Mouse (Mus musculus): ENCODE results near the gene Cyyr1.

DNA sequence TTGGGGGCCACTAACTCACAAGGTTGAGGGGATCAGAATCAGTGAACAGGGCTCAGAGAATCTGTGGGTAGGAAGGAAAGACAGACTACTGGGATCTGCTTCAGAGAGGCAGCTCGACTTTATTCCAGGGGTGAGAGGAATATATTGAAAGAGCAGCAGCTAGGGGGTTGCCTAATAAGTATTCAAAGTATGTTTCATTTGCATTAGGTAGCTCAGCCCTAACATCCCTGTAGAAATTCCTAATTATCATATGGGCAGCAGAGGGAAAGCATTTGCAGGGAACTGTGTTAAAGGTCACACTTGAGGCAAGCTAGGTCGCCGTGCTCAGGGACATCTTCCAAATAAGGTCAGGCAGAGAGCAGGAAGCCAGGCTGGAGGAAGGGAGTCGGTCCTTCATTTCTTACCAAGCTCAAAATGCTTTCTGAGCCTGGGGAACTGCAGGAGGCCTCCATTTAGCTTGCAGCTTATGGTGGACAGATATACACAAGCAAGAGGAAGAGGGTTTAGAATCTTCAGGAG is 159.7 kb downstream of the Cyyr1 start:
- TF ChIP-seq CTCF (IDR thresholded peaks at IDR 0.05; ENCODE audit: extremely low read depth, insufficient read depth, insufficient read length, insufficient replicate concordance) (no peak), POLR2A (IDR thresholded peaks at IDR 0.05; ENCODE audit: low read depth, low read length) (no peak)
